In the genomic region with DNA sequence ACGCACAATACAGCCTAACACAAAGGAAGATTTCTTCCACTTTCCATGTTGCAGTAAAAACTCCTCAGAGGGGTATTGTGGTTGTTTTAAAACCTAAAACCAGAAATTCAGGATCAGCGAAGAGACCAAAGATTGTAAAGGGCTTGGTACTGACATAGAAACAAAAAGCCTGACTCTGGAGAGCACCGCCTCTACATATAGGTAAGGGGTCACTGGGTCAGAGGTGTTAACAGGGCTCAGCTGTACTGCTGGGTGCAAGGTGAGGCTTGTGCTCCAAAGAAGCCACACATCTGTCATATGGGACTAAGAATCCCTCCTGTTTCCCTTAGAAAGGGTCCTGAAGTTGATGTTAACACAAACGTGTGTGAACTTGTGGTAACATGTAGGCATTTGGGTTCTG, we compare ENCODE assay signal across 29 mouse cellular contexts.
DNase-seq lines count a peak whose midpoint lies in the region; ATAC-seq and TF ChIP-seq lines count a peak whose summit lies in the region.
"Had no signal": no experiment of that assay in that cellular context is flagged by ENCODE, and none has a peak within 500 bp of the region (broad histone marks: within the 10 kb centered on the region; RNA-seq: fewer than 3 reads in every experiment).

No protein-coding gene starts in this region.

- no peak for DNase-seq in embryonic facial prominence, embryonic 10.5 days (ENCODE audit: low spot score)
- DNase-seq in stomach, postnatal 0 days (ENCODE audit: low spot score): no peak
- no peak for DNase-seq in hindbrain, embryonic 14.5 days (ENCODE audit: low spot score)
- DNase-seq: adrenal gland, adult 2 months; adrenal gland, postnatal 36 days; B cell, adult 2 months; cerebellum, adult 11 months; cerebellum, adult 2 months; cerebellum, adult 9-11 months; cerebellum, postnatal 25 days; gastrocnemius, postnatal 10 days; gastrocnemius, postnatal 36 days; heart, postnatal 36 days had no signal

- H3K27ac ChIP-seq in embryonic facial prominence, embryonic 13.5 days: peak overlapping the region; percentile 28; the same call in 1 of the 2 replicates
- H3K27ac ChIP-seq in embryonic facial prominence, embryonic 10.5 days (replicated peaks): no peak overlapping the region
- peak overlapping the region; percentile 78 for H3K27ac ChIP-seq in brown adipose tissue, adult 24 weeks (replicated peaks; ENCODE audit: low read depth, low read length)
- H3K27ac ChIP-seq in embryonic facial prominence, embryonic 15.5 days (replicated peaks): peak overlapping the region; percentile 45; the same call in 1 of the 2 replicates
- H3K27ac ChIP-seq in stomach, postnatal 0 days (replicated peaks): peak overlapping the region; percentile 72
- no peak overlapping the region for H3K27ac ChIP-seq in hindbrain, embryonic 14.5 days
- H3K27ac ChIP-seq: forebrain, embryonic 12.5 days; hindbrain, embryonic 10.5 days; hindbrain, embryonic 13.5 days; hindbrain, postnatal 0 days had no signal

- WGBS in embryonic facial prominence, embryonic 13.5 days: 68% methylated on average over 4 of the region's 4 CpGs
- WGBS in embryonic facial prominence, embryonic 10.5 days: 75% methylated on average over 4 of the region's 4 CpGs
- WGBS in embryonic facial prominence, embryonic 15.5 days: 59% methylated on average over 4 of the region's 4 CpGs
- 65% methylated on average over 4 of the region's 4 CpGs for whole genome bisulfite sequencing in stomach, postnatal 0 days
- WGBS in hindbrain, embryonic 14.5 days: 91% methylated on average over 4 of the region's 4 CpGs

- no peak for TF ChIP-seq CTCF in stomach, postnatal 0 days (IDR thresholded peaks at IDR 0.05; ENCODE audit: low read depth)

- no peak overlapping the region for H3K4me2 ChIP-seq in embryonic facial prominence, embryonic 13.5 days
- H3K4me2 ChIP-seq in embryonic facial prominence, embryonic 15.5 days (replicated peaks): no peak overlapping the region
- H3K4me2 ChIP-seq in stomach, postnatal 0 days (replicated peaks; ENCODE audit: low read depth): no peak overlapping the region
- no peak overlapping the region for H3K4me2 ChIP-seq in hindbrain, embryonic 14.5 days (replicated peaks)
- H3K4me2 ChIP-seq: forebrain, embryonic 12.5 days; heart, embryonic 11.5 days; hindbrain, embryonic 13.5 days had no signal

- no peaks in the 10 kb centered on the region for H3K36me3 ChIP-seq in embryonic facial prominence, embryonic 13.5 days
- no peaks in the 10 kb centered on the region for H3K36me3 ChIP-seq in embryonic facial prominence, embryonic 10.5 days (replicated peaks)
- H3K36me3 ChIP-seq in embryonic facial prominence, embryonic 15.5 days: no peaks in the 10 kb centered on the region
- H3K36me3 ChIP-seq in stomach, postnatal 0 days (ENCODE audit: control insufficient read depth, insufficient read depth, low read length): no peaks in the 10 kb centered on the region
- H3K36me3 ChIP-seq in hindbrain, embryonic 14.5 days (replicated peaks; ENCODE audit: control insufficient read depth, insufficient read depth): no peaks in the 10 kb centered on the region
- H3K36me3 ChIP-seq: forebrain, embryonic 12.5 days; G1E; hindbrain, embryonic 10.5 days; hindbrain, embryonic 13.5 days had no signal

- no peaks in the 10 kb centered on the region for H3K27me3 ChIP-seq in embryonic facial prominence, embryonic 13.5 days
- H3K27me3 ChIP-seq in embryonic facial prominence, embryonic 10.5 days (replicated peaks; ENCODE audit: low read depth, poor library complexity, severe bottlenecking): no peaks in the 10 kb centered on the region
- H3K27me3 ChIP-seq in embryonic facial prominence, embryonic 15.5 days: no peaks in the 10 kb centered on the region
- H3K27me3 ChIP-seq in stomach, postnatal 0 days (ENCODE audit: control insufficient read depth, insufficient read depth, low read length): no peaks in the 10 kb centered on the region
- H3K27me3 ChIP-seq in hindbrain, embryonic 14.5 days (ENCODE audit: control insufficient read depth, insufficient read depth, low read length): no peaks in the 10 kb centered on the region
- H3K27me3 ChIP-seq: CH12.LX; forebrain, embryonic 12.5 days; hindbrain, embryonic 13.5 days; Patski had no signal

- H3K9ac ChIP-seq in embryonic facial prominence, embryonic 13.5 days: no peak overlapping the region
- no peak overlapping the region for H3K9ac ChIP-seq in embryonic facial prominence, embryonic 15.5 days
- no peak overlapping the region for H3K9ac ChIP-seq in stomach, postnatal 0 days (ENCODE audit: low read length)
- no peak overlapping the region for H3K9ac ChIP-seq in hindbrain, embryonic 14.5 days
- H3K9ac ChIP-seq: forebrain, embryonic 12.5 days; hindbrain, embryonic 13.5 days had no signal

- no peak overlapping the region for H3K4me3 ChIP-seq in embryonic facial prominence, embryonic 13.5 days
- H3K4me3 ChIP-seq in embryonic facial prominence, embryonic 10.5 days: no peak overlapping the region
- H3K4me3 ChIP-seq in brown adipose tissue, adult 24 weeks (ENCODE audit: insufficient read depth, low read depth, low read length): no peak overlapping the region
- H3K4me3 ChIP-seq in embryonic facial prominence, embryonic 15.5 days (replicated peaks): no peak overlapping the region
- H3K4me3 ChIP-seq in stomach, postnatal 0 days (ENCODE audit: low read depth, low read length): no peak overlapping the region
- H3K4me3 ChIP-seq in hindbrain, embryonic 14.5 days (replicated peaks; ENCODE audit: low read length): no peak overlapping the region
- H3K4me3 ChIP-seq: erythroblast, embryonic 14.5 days; forebrain, embryonic 12.5 days; hindbrain, embryonic 10.5 days; hindbrain, embryonic 13.5 days had no signal

- no peak for ATAC-seq in embryonic facial prominence, embryonic 13.5 days (ENCODE audit: insufficient number of reproducible peaks, insufficient read depth, low FRiP score, low TSS enrichment, low read depth)
- no peak for ATAC-seq in embryonic facial prominence, embryonic 15.5 days (ENCODE audit: insufficient number of reproducible peaks, low FRiP score, low TSS enrichment, low read depth)
- peak; percentile 60; the same call in 1 of the 2 replicates for ATAC-seq in stomach, postnatal 0 days (ENCODE audit: low FRiP score, low TSS enrichment)
- no peak for ATAC-seq in hindbrain, embryonic 14.5 days (ENCODE audit: low FRiP score)
- ATAC-seq in activated CD4-positive, CD25-positive, alpha-beta regulatory T cell, adult 4 months: no peak
- ATAC-seq: forebrain, embryonic 16.5 days; hindbrain, postnatal 0 days; inflammation-experienced regulatory T-cells, adult 6 months; intestine, embryonic 16.5 days; Patski had no signal

- no peaks in the 10 kb centered on the region for H3K9me3 ChIP-seq in embryonic facial prominence, embryonic 13.5 days
- H3K9me3 ChIP-seq in embryonic facial prominence, embryonic 10.5 days: no peaks in the 10 kb centered on the region
- H3K9me3 ChIP-seq in embryonic facial prominence, embryonic 15.5 days (replicated peaks): no peaks in the 10 kb centered on the region
- no peaks in the 10 kb centered on the region for H3K9me3 ChIP-seq in stomach, postnatal 0 days (ENCODE audit: control insufficient read depth, low read length)
- no peaks in the 10 kb centered on the region for H3K9me3 ChIP-seq in hindbrain, embryonic 14.5 days (ENCODE audit: control insufficient read depth, low read length)
- H3K9me3 ChIP-seq: forebrain, embryonic 12.5 days; hindbrain, embryonic 10.5 days; hindbrain, embryonic 13.5 days had no signal

- peak; percentile 89 for TF ChIP-seq EP300 in stomach, postnatal 0 days (optimal IDR thresholded peaks at IDR 0.05)

- peaks cover 13% of the 10 kb centered on the region; the same call in 1 of the 2 replicates for H3K4me1 ChIP-seq in embryonic facial prominence, embryonic 13.5 days
- H3K4me1 ChIP-seq in embryonic facial prominence, embryonic 10.5 days: no peaks in the 10 kb centered on the region
- peaks cover 5% of the 10 kb centered on the region; the same call in 1 of the 2 replicates for H3K4me1 ChIP-seq in brown adipose tissue, adult 24 weeks (ENCODE audit: control insufficient read depth, insufficient read depth, insufficient read length, low read length)
- 0 out of 2 replicates have a peak, but pooled peaks cover 3% of the 10 kb centered on the region for H3K4me1 ChIP-seq in embryonic facial prominence, embryonic 15.5 days
- H3K4me1 ChIP-seq in stomach, postnatal 0 days (replicated peaks; ENCODE audit: control insufficient read depth, insufficient read depth): no peaks in the 10 kb centered on the region
- H3K4me1 ChIP-seq in hindbrain, embryonic 14.5 days (replicated peaks; ENCODE audit: control insufficient read depth, insufficient read depth, low read length): no peaks in the 10 kb centered on the region
- H3K4me1 ChIP-seq: forebrain, embryonic 12.5 days; hindbrain, embryonic 10.5 days; hindbrain, embryonic 13.5 days had no signal

Comparison
In these comparisons a context has a peak if more than half of its experiments do, and no peak if none do; other contexts are left out.
1. H3K27ac ChIP-seq: peak in embryonic facial prominence, embryonic 13.5 days (single experiment), brown adipose tissue, adult 24 weeks (single experiment), embryonic facial prominence, embryonic 15.5 days (single experiment) and stomach, postnatal 0 days (single experiment); none in embryonic facial prominence, embryonic 10.5 days (single experiment) and hindbrain, embryonic 14.5 days (single experiment).